Mouse (Mus musculus): ENCODE data around the gene Syt1. TPM values are rescaled to one million over a fixed set of nuclear protein-coding genes. Genes with fewer than 3 reads are reported as not detected.

The Syt1 gene
- polyA plus RNA-seq, 1 experiment from 2014 or later, result 0.29 TPM

DNA sequence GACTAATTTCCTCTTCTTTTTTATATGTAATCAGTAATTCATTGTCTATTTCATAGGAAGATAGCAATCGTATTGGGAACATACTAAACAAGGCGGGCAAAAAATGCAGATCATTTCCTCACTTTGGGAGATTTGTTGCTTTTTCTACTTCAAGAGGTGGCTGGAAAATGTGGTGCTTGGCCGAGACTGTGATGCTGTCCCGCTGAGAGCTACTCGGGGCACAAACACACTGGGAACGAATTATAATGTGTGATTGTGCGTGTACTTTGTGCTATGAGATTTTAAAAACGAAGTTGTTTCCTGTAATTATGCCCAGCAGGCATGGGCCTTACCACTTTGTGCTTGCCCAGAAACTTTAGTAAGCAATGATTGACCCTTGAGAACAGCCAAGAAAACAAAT, 281.8 kb downstream of the Syt1 start:
- ATAC-seq, result no peak
- 73% methylated on average over 8 of the region's 8 CpGs for WGBS (ENCODE audit: insufficient replicate concordance)

GRCm38 (mm10) chr10:108726391-108726790, 284.4 kb downstream of the Syt1 start:
- H3K36me3 ChIP-seq, result no peaks in the 10 kb centered on the region

More for the DNA sequence above, 281.8 kb downstream of the Syt1 start:
- Histone ChIP-seq H3K9me3 (replicated peaks) (no peaks in the 10 kb centered on the region), H3K4me2 (no peak overlapping the region), H3K4me1 (no peaks in the 10 kb centered on the region), H3K9ac (no peak overlapping the region), H3K27me3 (replicated peaks) (no peaks in the 10 kb centered on the region), H3K36me3 (no peaks in the 10 kb centered on the region), H3K27ac (no peak overlapping the region), H3K4me3 (no peak overlapping the region)

DNA sequence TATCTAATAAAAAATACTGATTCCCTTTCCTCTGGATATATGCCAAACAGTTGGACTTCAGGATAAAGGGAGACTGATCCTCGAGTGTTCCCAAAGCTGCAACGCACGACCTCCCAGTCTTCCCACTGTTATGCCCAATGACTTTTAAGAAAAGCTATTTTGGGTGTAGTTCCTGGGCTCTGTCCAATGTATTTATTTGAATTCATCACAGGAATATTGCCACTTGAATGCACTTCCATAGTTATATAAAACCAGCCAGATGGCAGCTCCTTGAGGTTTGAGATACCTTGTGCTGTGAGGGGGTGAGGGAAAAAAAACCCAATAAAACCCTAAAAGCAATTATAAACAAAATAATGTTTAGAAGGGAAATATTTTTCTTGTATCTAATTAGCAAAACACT, 285.9 kb downstream of the Syt1 start:
- Histone ChIP-seq H3K4me3 (no peak overlapping the region), H3K4me1 (no peaks in the 10 kb centered on the region), H3K9me3 (replicated peaks) (no peaks in the 10 kb centered on the region), H3K27me3 (replicated peaks) (no peaks in the 10 kb centered on the region), H3K36me3 (no peaks in the 10 kb centered on the region), H3K9ac (no peak overlapping the region), H3K27ac (no peak overlapping the region), H3K4me2 (no peak overlapping the region)
- WGBS (ENCODE audit: insufficient replicate concordance), result 67% methylated on average over 3 of the region's 3 CpGs
- ATAC-seq, result no peak

More at GRCm38 (mm10) chr10:108726391-108726790, 284.4 kb downstream of the Syt1 start:
- Histone ChIP-seq H3K9ac (no peak overlapping the region), H3K4me3 (no peak overlapping the region), H3K27ac (no peak overlapping the region), H3K27me3 (replicated peaks) (no peaks in the 10 kb centered on the region), H3K4me1 (no peaks in the 10 kb centered on the region), H3K4me2 (no peak overlapping the region), H3K9me3 (replicated peaks) (no peaks in the 10 kb centered on the region)
- WGBS (ENCODE audit: insufficient replicate concordance), result 61% methylated on average over 4 of the region's 4 CpGs
- ATAC-seq, result no peak

- ATAC-seq, result no peak
- 51% methylated on average over 5 of the region's 5 CpGs for WGBS (ENCODE audit: insufficient replicate concordance)
- H3K4me1 ChIP-seq, result no peaks in the 10 kb centered on the region
- no peaks in the 10 kb centered on the region for H3K9me3 ChIP-seq (replicated peaks)
- no peaks in the 10 kb centered on the region for H3K27me3 ChIP-seq (replicated peaks)
- H3K4me2 ChIP-seq, result no peak overlapping the region
- H3K9ac ChIP-seq, result no peak overlapping the region
- no peaks in the 10 kb centered on the region for H3K36me3 ChIP-seq
- H3K27ac ChIP-seq, result no peak overlapping the region
- H3K4me3 ChIP-seq, result no peak overlapping the region
These were observed 300.3 kb downstream of the Syt1 start for GRCm38 (mm10) chr10:108710514-108710913.

DNA sequence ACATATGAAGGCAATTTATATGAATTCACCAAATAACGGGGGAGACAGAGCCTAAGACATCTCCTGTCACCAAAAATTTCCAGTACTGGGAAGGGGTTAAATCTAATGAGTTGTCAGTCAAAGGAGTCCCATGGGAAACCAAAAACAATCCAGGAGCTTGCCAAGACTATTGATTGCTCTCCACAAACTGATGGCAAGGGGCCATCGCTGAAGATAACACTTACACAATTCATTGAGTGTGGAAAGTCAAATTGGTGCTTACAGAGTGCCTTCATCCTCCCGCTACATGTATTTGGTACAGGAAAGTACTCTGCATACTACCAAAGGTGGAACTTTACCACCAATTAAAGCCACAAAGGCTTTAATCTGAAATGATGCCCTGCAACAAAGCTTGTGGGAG, 305.1 kb downstream of the Syt1 start:
- Histone ChIP-seq H3K27ac (no peak overlapping the region), H3K9ac (no peak overlapping the region), H3K4me2 (no peak overlapping the region), H3K36me3 (no peaks in the 10 kb centered on the region), H3K4me3 (no peak overlapping the region), H3K27me3 (replicated peaks) (no peaks in the 10 kb centered on the region), H3K9me3 (replicated peaks) (no peaks in the 10 kb centered on the region; the same call in 1 of the 2 replicates), H3K4me1 (no peaks in the 10 kb centered on the region)
- no peak for ATAC-seq
- WGBS (ENCODE audit: insufficient replicate concordance), result 69% methylated on average over 3 of the region's 3 CpGs

DNA sequence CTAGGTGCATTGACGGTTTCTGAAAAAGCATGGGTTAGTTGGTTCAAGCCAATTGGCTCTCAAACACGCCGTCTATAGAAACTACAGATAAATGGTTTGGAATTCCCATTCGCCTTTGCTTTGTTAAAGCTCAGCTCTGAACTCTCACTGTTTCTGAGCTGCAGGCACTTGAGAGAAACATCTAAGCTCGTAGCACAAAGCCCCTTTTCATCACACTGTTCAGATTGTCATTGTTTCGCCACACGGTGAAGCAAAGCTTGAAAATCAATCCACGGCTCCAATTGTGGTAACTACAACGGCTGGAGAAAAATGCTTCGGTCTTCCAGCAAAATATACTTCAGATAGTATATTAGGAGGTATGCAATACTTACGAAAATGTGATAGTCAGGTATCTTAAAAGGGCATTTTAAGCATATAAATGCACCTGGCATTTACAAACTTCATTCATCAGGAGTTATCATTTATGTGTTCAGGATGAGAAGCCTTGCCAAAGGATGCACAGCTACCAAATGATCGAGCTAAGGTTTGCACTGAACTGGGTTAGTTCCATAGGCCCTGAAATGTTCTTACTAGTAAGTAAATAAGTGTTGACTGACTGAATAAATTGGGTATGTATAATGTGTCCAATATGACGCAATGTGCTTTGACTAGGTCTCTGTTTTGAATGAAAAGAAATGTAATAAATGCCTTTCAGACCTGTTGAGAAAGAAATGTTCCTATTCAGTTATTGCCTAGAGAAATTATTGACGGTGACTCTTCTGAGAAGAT, 309.2 kb downstream of the Syt1 start:
- WGBS (ENCODE audit: insufficient replicate concordance), result 71% methylated on average over 14 of the region's 14 CpGs
- H3K4me2 ChIP-seq, result no peak overlapping the region
- H3K27ac ChIP-seq, result no peak overlapping the region
- H3K9ac ChIP-seq, result no peak overlapping the region
- no peaks in the 10 kb centered on the region for H3K4me1 ChIP-seq
- no peaks in the 10 kb centered on the region; the same call in 1 of the 2 replicates for H3K9me3 ChIP-seq (replicated peaks)
- no peak for ATAC-seq
- H3K4me3 ChIP-seq, result no peak overlapping the region
- no peaks in the 10 kb centered on the region for H3K36me3 ChIP-seq
- H3K27me3 ChIP-seq (replicated peaks), result no peaks in the 10 kb centered on the region

GRCm38 (mm10) chr10:108699946-108700345, 310.8 kb downstream of the Syt1 start, which contains the start of gene Gm5136:
Gm5136 (minus strand) TSS chr10:108700160.
- WGBS (ENCODE audit: insufficient replicate concordance), result 82% methylated on average over 9 of the region's 9 CpGs
- Histone ChIP-seq H3K27ac (no peak within 1 kb of the TSS), H3K9me3 (replicated peaks) (no peaks in the 10 kb centered on the region; the same call in 1 of the 2 replicates), H3K4me2 (no peak within 1 kb of the TSS), H3K4me1 (no peaks in the 10 kb centered on the region), H3K4me3 (no peak within 1 kb of the TSS), H3K36me3 (no peaks in the 10 kb centered on the region), H3K27me3 (replicated peaks) (no peaks in the 10 kb centered on the region), H3K9ac (no peak within 1 kb of the TSS)
- no peak for ATAC-seq

DNA sequence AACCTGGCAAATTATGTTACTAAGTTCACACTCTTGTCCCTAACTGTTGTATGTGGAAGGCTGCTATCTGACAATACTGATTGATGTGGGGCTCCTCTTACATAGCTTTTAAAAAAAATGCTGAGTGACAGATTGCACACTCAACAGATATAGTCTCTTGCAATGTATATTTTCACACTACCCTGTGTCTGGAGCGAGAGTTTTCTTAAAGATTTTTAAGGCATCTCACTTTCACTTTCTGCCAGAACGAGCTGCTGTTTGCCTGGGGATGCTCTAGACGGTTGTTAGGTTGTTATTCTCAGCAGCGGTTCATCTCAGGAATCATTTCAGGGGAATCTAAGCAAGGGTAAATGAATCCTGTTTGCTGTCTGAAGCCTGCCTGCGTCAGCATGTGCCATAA, 313.7 kb downstream of the Syt1 start:
- H3K9ac ChIP-seq, result no peak overlapping the region
- no peak overlapping the region for H3K27ac ChIP-seq
- no peak for ATAC-seq
- WGBS (ENCODE audit: insufficient replicate concordance), result 57% methylated on average over 5 of the region's 5 CpGs
- H3K4me3 ChIP-seq, result no peak overlapping the region
- no peak overlapping the region for H3K4me2 ChIP-seq
- no peaks in the 10 kb centered on the region for H3K4me1 ChIP-seq
- H3K9me3 ChIP-seq (replicated peaks), result no peaks in the 10 kb centered on the region; the same call in 1 of the 2 replicates
- H3K36me3 ChIP-seq, result no peaks in the 10 kb centered on the region
- no peaks in the 10 kb centered on the region for H3K27me3 ChIP-seq (replicated peaks)

DNA sequence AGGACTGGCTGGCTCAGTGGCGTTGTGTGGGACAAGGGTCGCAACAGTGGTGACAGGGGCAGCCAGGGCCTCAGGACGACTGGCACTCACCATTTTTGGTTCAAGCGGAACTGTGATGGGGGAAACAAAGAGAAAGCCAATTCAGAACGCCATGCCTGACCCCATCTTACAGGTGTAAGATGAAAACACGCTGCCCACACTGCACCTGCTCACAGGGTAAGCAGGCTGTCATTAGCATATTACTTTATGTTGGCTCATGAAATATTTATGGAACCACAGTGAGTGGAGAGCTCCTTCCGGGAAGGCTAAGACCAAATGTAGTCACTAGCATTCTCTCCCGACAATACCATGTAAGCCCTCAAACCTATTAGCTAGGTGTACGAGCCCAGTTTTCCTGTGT, 319.8 kb downstream of the Syt1 start:
- no peaks in the 10 kb centered on the region for H3K9me3 ChIP-seq (replicated peaks)
- H3K9ac ChIP-seq, result no peak overlapping the region
- H3K27ac ChIP-seq, result no peak overlapping the region
- ATAC-seq, result no peak
- H3K4me1 ChIP-seq, result no peaks in the 10 kb centered on the region
- H3K4me3 ChIP-seq, result no peak overlapping the region
- H3K27me3 ChIP-seq (replicated peaks), result no peaks in the 10 kb centered on the region
- no peaks in the 10 kb centered on the region for H3K36me3 ChIP-seq
- 53% methylated on average over 9 of the region's 9 CpGs for WGBS (ENCODE audit: insufficient replicate concordance)
- H3K4me2 ChIP-seq, result no peak overlapping the region

- no peak overlapping the region for H3K4me3 ChIP-seq
- H3K9me3 ChIP-seq (replicated peaks), result no peaks in the 10 kb centered on the region
- no peak for ATAC-seq
- no peaks in the 10 kb centered on the region for H3K36me3 ChIP-seq
- H3K4me2 ChIP-seq, result no peak overlapping the region
- H3K27ac ChIP-seq, result no peak overlapping the region
- H3K27me3 ChIP-seq (replicated peaks), result no peaks in the 10 kb centered on the region
- H3K9ac ChIP-seq, result no peak overlapping the region
- WGBS (ENCODE audit: insufficient replicate concordance), result 59% methylated on average over 4 of the region's 4 CpGs
- H3K4me1 ChIP-seq, result no peaks in the 10 kb centered on the region
These were observed 324.1 kb downstream of the Syt1 start for GRCm38 (mm10) chr10:108686696-108687095.

DNA sequence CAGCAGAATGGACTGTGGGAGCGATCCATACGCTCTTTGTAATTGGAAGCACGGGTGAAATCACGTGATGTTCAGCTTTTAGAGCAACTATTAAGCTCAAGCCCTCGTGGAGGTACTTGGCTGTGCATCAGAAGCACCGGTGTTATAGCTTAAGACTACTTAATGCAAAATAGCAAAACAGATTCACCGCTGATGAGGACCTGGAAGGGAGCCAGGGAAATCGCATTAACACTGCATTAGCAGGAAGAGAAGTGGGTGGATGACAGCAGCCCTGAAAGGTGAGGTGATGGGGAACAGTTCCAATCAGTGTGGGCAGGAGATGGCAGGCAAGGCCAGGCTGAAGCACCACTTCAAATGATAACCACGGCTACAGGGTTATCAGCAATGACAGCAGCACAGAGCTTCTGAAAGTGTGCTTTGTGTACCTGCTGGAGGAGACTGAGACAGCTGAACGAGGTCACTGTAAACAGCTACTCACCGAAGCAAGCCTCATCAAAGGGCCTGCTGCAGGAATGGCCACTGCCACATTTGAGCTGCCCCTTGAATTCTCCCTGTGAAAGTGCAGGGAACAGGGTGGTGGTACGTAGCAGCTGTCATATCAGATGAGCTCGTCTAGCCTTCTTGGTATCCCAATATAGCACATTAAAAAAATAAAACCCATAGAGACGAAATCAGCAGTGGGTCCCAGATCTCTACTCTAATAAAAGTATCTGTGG, 330.9 kb downstream of the Syt1 start:
- Histone ChIP-seq H3K27me3 (replicated peaks) (no peaks in the 10 kb centered on the region), H3K36me3 (no peaks in the 10 kb centered on the region), H3K4me2 (no peak overlapping the region), H3K27ac (no peak overlapping the region), H3K4me1 (no peaks in the 10 kb centered on the region), H3K9me3 (replicated peaks) (no peaks in the 10 kb centered on the region), H3K4me3 (no peak overlapping the region), H3K9ac (no peak overlapping the region)
- no peak for ATAC-seq
- 47% methylated on average over 14 of the region's 14 CpGs for WGBS (ENCODE audit: insufficient replicate concordance)

DNA sequence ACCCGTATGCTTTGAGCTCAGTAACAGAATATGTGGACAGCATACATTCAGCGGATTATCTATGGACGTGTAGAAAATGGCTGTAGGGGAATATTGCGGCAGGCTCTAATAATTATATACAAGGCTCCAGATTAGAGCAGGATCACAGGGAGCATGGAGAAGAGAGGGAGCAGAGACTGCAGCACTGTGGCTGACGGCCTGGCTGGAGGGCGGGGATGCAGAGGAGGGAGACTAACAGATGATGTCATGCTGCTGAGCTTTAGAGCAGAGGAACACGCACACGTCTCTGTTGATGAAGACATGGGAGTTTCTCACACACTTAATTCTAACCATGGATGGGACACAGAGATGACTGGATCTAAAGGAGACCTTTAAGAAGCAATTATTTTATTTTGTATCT, 333.7 kb downstream of the Syt1 start:
- Histone ChIP-seq H3K9ac (no peak overlapping the region), H3K27ac (no peak overlapping the region), H3K36me3 (no peaks in the 10 kb centered on the region), H3K4me2 (no peak overlapping the region), H3K4me1 (no peaks in the 10 kb centered on the region), H3K9me3 (replicated peaks) (no peaks in the 10 kb centered on the region), H3K27me3 (replicated peaks) (no peaks in the 10 kb centered on the region), H3K4me3 (no peak overlapping the region)
- WGBS (ENCODE audit: insufficient replicate concordance), result 79% methylated on average over 8 of the region's 8 CpGs
- no peak for ATAC-seq

All from liver, embryonic 12.5 days (tissue).